Mouse (Mus musculus) embryonic stem cell, embryonic (primary cell): ENCODE data around the gene Smim4.

ENCODE experiments used
- CTCF ChIA-PET, 4 experiments: fragments of 300-600 bp in 2 of 4; fragments of 350-600 bp in 2 of 4; sonication (Branson Sonifier 250); formaldehyde crosslinking; loops; one replicate each; lab custom pipeline; 2022; ENCODE audit warnings: inconsistent platforms in 2 of 4; lab: Charles Lee
- POLR2A ChIA-PET, 4 experiments: fragments of 300-600 bp in 2 of 4; fragments of 350-600 bp in 2 of 4; sonication (Branson Sonifier 250); formaldehyde crosslinking; loops; one replicate each; lab custom pipeline; 2022; ENCODE audit warnings: antibody characterized with exemption in 4 of 4, inconsistent platforms in 1 of 4; lab: Charles Lee

The Smim4 gene

GRCm38 (mm10) chr14:31128826-31129219 lies at the start of gene Smim4:
Gene Smim4, minus strand, starts transcription at chr14:31128956.
- ChIA-PET CTCF (interaction anchor here in 3 of 4 experiments (0.6 to 1.6 kb wide), 6 partner anchors 11 to 90 kb away, joined by 3 to 5 read pairs (median 3); no protein-coding TSS in a partner anchor), POLR2A (interaction anchor here in 2 of 4 experiments (0.7 to 3.2 kb wide), 15 partner anchors 10 to 185 kb away, joined by 3 to 14 read pairs (median 4); partner anchors contain the start of genes Nek4 (in 1 of the 2) and Spcs1 (in 1 of the 2))

DNA sequence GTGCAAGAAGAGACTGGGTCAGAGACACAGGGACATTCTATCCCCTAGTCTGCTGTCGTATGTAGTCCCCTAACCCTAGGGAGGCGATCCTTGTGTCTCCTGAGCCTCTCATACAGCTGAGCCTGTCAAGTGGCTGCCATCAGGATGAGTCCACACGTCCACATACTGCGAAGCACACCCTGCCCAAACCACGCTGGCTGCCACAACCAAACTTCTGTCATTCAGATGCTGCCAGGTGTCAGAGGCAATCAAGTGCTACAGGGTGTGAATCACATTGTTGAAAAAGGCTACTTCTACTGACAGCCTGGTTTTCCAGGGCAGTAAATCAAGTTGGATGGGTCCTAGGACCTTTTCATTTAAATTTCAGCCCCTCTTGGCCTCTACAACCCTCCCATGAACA lies 49.0 kb upstream of the Smim4 start:
- CTCF ChIA-PET: no interaction called here
- POLR2A ChIA-PET: interaction anchor here in 1 of 4 experiments (0.6 kb wide), 1 partner anchor 158 kb away, joined by 3 read pairs; no protein-coding TSS in a partner anchor

- ChIA-PET POLR2A (interaction anchor here in 2 of 4 experiments (0.6 to 2.6 kb wide), 3 partner anchors 8 to 180 kb away, joined by 3 to 9 read pairs (median 6); no protein-coding TSS in a partner anchor), CTCF (no interaction called here)
Observed at GRCm38 (mm10) chr14:31177287-31177686, 48.5 kb upstream of the Smim4 start.

- POLR2A ChIA-PET: interaction anchor here in 1 of 4 experiments (0.6 kb wide), 2 partner anchors 10 to 54 kb away, joined by 3 to 6 read pairs; no protein-coding TSS in a partner anchor
- CTCF ChIA-PET: no interaction called here
Observed at GRCm38 (mm10) chr14:31173537-31173936, 44.8 kb upstream of the Smim4 start.

- CTCF ChIA-PET: interaction anchor here in 1 of 4 experiments (0.7 kb wide), 1 partner anchor 36 kb away, joined by 3 read pairs; no protein-coding TSS in a partner anchor
- POLR2A ChIA-PET: interaction anchor here in 3 of 4 experiments (0.6 to 1.7 kb wide), 4 partner anchors 9 to 48 kb away, joined by 3 to 4 read pairs (median 3); no protein-coding TSS in a partner anchor
Observed at GRCm38 (mm10) chr14:31172781-31173455, 44.2 kb upstream of the Smim4 start.

GRCm38 (mm10) chr14:31171821-31172220 lies 43.1 kb upstream of the Smim4 start:
- CTCF ChIA-PET: interaction anchor here in 2 of 4 experiments (0.5 to 1.4 kb wide), 3 partner anchors 8 to 460 kb away, joined by 3 to 4 read pairs (median 3); no protein-coding TSS in a partner anchor
- POLR2A ChIA-PET: interaction anchor here in 2 of 4 experiments (0.8 to 1.9 kb wide), 4 partner anchors 10 to 26 kb away, joined by 3 to 5 read pairs (median 4); no protein-coding TSS in a partner anchor

- POLR2A ChIA-PET: interaction anchor here in 3 of 4 experiments (0.8 to 1.9 kb wide), 8 partner anchors 8 to 26 kb away, joined by 3 to 7 read pairs (median 4); no protein-coding TSS in a partner anchor
- CTCF ChIA-PET: interaction anchor here in 2 of 4 experiments (0.5 to 1.4 kb wide), 3 partner anchors 8 to 460 kb away, joined by 3 to 4 read pairs (median 3); no protein-coding TSS in a partner anchor
Observed at GRCm38 (mm10) chr14:31171386-31171785, 42.6 kb upstream of the Smim4 start.

GRCm38 (mm10) chr14:31170963-31171362 lies 42.2 kb upstream of the Smim4 start:
- ChIA-PET CTCF (interaction anchor here in 1 of 4 experiments (1.4 kb wide), 1 partner anchor 9 kb away, joined by 3 read pairs; no protein-coding TSS in a partner anchor), POLR2A (interaction anchor here in 2 of 4 experiments (0.6 to 1.9 kb wide), 9 partner anchors 8 to 995 kb away, joined by 3 to 7 read pairs (median 4); no protein-coding TSS in a partner anchor)

DNA sequence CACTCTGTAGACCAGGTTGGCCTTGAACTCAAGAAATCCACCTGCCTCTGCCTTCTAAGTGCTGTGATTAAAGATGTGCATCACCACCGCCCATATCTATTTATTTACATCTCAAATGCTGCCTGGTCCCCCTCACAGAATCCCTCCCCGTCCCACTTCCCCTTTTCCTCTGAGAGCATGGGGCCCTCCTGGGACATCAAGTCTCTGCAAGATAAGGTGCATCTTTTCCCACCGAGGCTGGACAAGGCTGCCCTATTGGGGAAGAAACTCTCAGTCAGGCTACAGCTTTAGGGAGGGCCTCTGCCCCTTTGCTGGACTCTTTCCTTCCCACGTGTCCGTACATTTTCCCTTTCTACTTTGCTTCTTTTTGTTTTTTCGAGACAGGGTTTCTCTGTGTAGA lies 40.8 kb upstream of the Smim4 start:
- CTCF ChIA-PET: no interaction called here

GRCm38 (mm10) chr14:31168425-31168824 lies 39.7 kb upstream of the Smim4 start, which contains the start of gene Stab1:
Gene Stab1, minus strand, starts transcription at chr14:31168641.
- ChIA-PET CTCF (interaction anchor here in 1 of 4 experiments (1.2 kb wide), 1 partner anchor 304 kb away, joined by 3 read pairs; no protein-coding TSS in a partner anchor), POLR2A (interaction anchor here in 2 of 4 experiments (0.7 to 1.5 kb wide), 11 partner anchors 12 to 439 kb away, joined by 3 to 9 read pairs (median 4); no protein-coding TSS in a partner anchor)

More for the DNA sequence above, 40.8 kb upstream of the Smim4 start:
- POLR2A ChIA-PET: interaction anchor here in 1 of 4 experiments (1.3 to 1.8 kb wide), 2 partner anchors 26 to 148 kb away, joined by 4 read pairs; no protein-coding TSS in a partner anchor

DNA sequence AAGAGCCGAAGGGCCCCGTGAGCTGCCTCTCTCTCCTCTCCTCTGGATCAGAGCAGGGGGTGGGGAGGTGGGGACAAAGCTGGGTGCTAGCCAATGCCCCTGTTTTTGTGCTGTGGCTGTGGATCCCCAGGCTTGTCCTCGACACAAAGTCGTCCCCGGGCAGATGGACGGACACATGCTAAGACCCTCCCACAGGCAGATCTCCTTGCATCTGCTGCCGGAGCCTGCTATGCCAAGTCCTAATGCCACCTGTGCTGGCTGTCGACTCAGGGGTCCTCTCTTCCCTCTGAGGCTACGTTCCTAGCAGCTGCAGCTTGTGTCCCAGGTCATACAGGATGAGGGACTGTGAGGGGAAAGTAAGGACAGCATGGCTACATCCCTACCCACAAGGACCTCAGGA lies 38.1 kb upstream of the Smim4 start:
- ChIA-PET POLR2A (interaction anchor here in 3 of 4 experiments (0.9 to 2.0 kb wide), 7 partner anchors 9 to 32 kb away, joined by 3 to 7 read pairs (median 3); no protein-coding TSS in a partner anchor), CTCF (interaction anchor here in 2 of 4 experiments (0.5 to 0.6 kb wide), 2 partner anchors 94 to 345 kb away, joined by 3 to 4 read pairs; no protein-coding TSS in a partner anchor)

- ChIA-PET CTCF (interaction anchor here in 3 of 4 experiments (0.5 to 1.0 kb wide), 3 partner anchors 50 to 346 kb away, joined by 3 to 4 read pairs (median 3); no protein-coding TSS in a partner anchor), POLR2A (interaction anchor here in 1 of 4 experiments (0.9 to 2.0 kb wide), 4 partner anchors 10 to 32 kb away, joined by 3 to 7 read pairs (median 4); no protein-coding TSS in a partner anchor)
Observed at GRCm38 (mm10) chr14:31165991-31166630, 37.4 kb upstream of the Smim4 start.

- ChIA-PET POLR2A (interaction anchor here in 1 of 4 experiments (1.2 to 2.0 kb wide), 4 partner anchors 13 to 26 kb away, joined by 3 to 7 read pairs (median 4); no protein-coding TSS in a partner anchor), CTCF (interaction anchor here in 1 of 4 experiments (1.0 kb wide), 1 partner anchor 50 kb away, joined by 3 read pairs; no protein-coding TSS in a partner anchor)
Observed at GRCm38 (mm10) chr14:31165458-31165857, 36.7 kb upstream of the Smim4 start.

DNA sequence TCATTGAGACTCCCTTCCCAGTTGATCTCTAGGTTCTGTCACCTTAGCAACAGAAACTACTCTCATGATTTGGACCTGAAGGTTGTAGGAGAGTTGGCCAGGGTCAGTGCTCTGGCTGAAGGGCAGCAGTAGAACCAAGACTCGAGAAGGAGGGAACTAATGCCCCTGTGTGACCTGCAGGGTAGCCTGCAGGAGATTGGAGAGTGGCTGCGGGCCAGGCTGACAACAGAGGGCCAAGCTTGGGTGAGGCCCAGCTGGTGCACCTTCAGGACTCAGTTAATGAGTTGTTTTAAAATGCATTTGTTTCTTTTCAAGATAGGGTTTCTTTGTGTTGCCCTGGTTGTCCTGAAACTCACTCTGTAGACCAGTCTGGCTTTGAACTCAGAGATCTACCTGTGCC lies 36.3 kb upstream of the Smim4 start:
- ChIA-PET POLR2A (interaction anchor here in 2 of 4 experiments (0.9 to 2.0 kb wide), 6 partner anchors 11 to 67 kb away, joined by 3 to 7 read pairs (median 4); no protein-coding TSS in a partner anchor), CTCF (no interaction called here)

- ChIA-PET CTCF (no interaction called here), POLR2A (interaction anchor here in 2 of 4 experiments (0.8 to 1.6 kb wide), 13 partner anchors 9 to 68 kb away, joined by 3 to 7 read pairs (median 4); partner anchors contain the start of gene Nt5dc2 (in 1 of the 2))
Observed at GRCm38 (mm10) chr14:31164067-31164466, 35.3 kb upstream of the Smim4 start.

- CTCF ChIA-PET: interaction anchor here in 1 of 4 experiments (0.7 kb wide), 1 partner anchor 311 kb away, joined by 4 read pairs; no protein-coding TSS in a partner anchor
- POLR2A ChIA-PET: interaction anchor here in 2 of 4 experiments (0.6 to 1.3 kb wide), 4 partner anchors 9 to 45 kb away, joined by 3 to 6 read pairs (median 4); no protein-coding TSS in a partner anchor
Observed at GRCm38 (mm10) chr14:31161638-31162037, 32.9 kb upstream of the Smim4 start.

DNA sequence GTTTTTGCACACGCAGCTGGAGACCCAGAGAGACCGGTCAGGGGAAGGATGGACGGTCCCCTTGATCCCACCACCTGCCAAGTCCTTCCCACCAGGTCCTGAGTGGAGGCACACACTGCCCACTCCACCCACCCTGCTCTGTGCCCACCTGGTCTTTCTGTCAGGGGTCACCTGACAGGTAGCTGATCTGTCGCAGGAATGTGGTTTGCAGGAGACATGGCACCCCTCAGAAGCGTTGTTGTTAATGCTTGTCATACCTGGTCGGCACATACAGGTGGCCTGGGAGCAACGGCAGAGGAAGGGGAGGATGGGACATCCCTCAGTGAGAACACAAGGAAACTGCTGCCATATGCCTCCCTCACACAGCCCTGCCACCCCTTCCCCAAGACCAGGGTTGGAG lies 32.4 kb upstream of the Smim4 start:
- POLR2A ChIA-PET: interaction anchor here in 2 of 4 experiments (0.6 to 1.3 kb wide), 2 partner anchors 9 to 46 kb away, joined by 4 read pairs; no protein-coding TSS in a partner anchor
- CTCF ChIA-PET: interaction anchor here in 1 of 4 experiments (0.7 kb wide), 1 partner anchor 311 kb away, joined by 4 read pairs; no protein-coding TSS in a partner anchor
